Mouse (Mus musculus) left cerebral cortex, postnatal 25 days (tissue): ENCODE measurements around the gene Rilp. TPM values are rescaled to one million over a fixed set of nuclear protein-coding genes. Genes with fewer than 3 reads are reported as not detected.

Experiments used
- DNase-seq, 2 experiments: peaks; one replicate each; pipeline ENCODE4 v3.0.0; 2022; ENCODE audit warnings: low spot score in 2 of 2, mixed read lengths in 1 of 2
- intact Hi-C: fragments of 180-260 bp; cut with DNase I; formaldehyde crosslinking; loops from one replicate; pipeline ENCODE4 v1.15.1; 2025
- total RNA-seq, 2 experiments: library from RNA; stranded (reverse); gene quantifications; 2 replicates each; pipeline ENCODE4 v1.2.3; 2021

The Rilp gene
- total RNA-seq, 2 experiments from 2014 or later, result 2.0 to 2.7 TPM

- DNase-seq, result peak in 1 of 2 experiments; percentile 34
- intact Hi-C loops, result loop anchor here (1.0 kb wide), 1 partner anchor 42 kb away; no protein-coding TSS in a partner anchor
Observed at GRCm38 (mm10) chr11:75530845-75531373, 21.0 kb downstream of the Rilp start.

- peak; percentile 97 to 99 for DNase-seq
- intact Hi-C loops, result no loop called here
Observed at GRCm38 (mm10) chr11:75531469-75532242, 21.8 kb downstream of the Rilp start, which contains the start of gene Slc43a2. Slc43a2 (plus strand) TSS chr11:75531694.

DNA sequence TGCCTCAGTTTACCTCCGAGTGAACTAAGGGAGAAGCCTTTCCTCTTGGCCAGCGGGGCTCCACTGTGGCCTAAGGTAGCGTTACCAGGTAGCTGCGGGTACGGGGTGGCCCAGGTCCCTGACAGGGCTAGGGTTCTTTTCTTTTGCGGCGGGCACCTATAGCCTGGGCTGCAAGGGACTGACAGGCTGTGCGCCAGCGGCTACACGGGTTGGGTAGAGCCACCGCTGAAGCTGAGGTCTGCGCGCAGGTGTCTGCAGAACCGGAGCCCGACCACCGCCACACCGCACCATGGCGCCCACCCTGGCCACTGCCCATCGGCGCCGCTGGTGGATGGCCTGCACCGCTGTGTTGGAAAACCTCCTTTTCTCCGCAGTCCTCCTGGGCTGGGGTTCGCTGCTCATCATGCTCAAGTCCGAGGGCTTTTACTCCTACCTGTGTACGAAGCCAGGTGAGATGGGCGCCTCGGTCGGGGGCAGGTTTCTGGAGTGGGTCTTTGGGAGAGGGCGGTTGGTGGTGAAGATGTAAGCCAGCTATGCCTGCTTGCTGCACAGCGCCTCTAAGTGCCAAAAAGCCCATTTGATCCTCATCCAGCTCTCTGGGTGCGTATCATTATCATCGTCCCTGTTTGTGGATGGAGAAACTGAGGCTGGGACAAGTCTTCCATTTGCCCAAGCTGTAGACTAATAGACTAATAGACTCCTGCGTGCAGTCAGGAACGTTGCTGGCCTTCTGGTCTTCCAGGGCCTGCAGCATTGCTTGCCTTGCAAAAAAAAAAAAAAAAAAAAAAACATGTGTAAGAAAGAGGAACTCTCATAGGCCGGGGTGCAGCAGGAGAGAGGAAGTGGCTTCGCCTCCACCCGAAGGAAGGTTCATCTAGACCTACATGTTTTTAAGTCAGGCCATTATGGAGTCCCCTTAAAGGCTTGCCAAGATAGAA, 22.7 kb downstream of the Rilp start:
- intact Hi-C loops, result no loop called here
- DNase-seq, result peak; percentile 54 to 65

DNA sequence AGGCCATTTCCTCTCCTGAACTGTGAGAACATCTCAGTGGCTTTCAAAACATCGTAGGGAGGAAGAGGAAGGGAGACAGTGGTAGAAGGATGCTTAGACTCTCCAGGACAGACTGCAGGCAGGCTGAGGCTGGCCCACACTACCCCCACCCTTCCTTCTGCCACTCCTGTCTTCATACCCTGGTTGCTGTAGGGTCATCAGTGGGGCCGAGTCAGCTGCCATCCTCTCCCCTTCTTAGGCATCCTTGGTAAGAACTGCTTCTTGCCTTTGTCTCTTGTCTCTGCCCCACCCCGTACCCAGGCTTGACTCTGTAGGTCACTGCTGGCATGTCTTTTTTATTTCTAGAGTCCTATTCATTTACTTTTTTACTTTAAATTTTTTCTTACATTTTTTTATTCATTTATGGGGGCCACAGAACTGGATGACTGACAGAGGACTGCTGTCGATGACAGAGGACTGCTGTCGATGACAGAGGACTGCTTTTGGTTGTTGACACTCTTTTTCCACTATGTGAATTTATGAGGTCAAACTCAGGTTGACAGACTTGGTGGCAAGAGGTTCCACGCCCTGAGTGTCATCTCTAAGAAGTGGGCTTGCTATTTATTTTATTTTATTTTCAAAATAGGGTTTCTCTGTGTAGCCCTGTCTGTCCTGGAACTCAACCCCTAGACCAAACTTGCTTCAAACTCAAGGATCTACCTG, 23.6 kb downstream of the Rilp start:
- intact Hi-C loops, result no loop called here
- no peak for DNase-seq

- no peak for DNase-seq
- intact Hi-C loops, result no loop called here
Observed at GRCm38 (mm10) chr11:75534286-75535033, 24.6 kb downstream of the Rilp start.

GRCm38 (mm10) chr11:75535106-75535795, 25.4 kb downstream of the Rilp start:
- no peak for DNase-seq
- intact Hi-C loops, result no loop called here

GRCm38 (mm10) chr11:75536255-75537024, 26.5 kb downstream of the Rilp start:
- no peak for DNase-seq
- intact Hi-C loops, result no loop called here

DNA sequence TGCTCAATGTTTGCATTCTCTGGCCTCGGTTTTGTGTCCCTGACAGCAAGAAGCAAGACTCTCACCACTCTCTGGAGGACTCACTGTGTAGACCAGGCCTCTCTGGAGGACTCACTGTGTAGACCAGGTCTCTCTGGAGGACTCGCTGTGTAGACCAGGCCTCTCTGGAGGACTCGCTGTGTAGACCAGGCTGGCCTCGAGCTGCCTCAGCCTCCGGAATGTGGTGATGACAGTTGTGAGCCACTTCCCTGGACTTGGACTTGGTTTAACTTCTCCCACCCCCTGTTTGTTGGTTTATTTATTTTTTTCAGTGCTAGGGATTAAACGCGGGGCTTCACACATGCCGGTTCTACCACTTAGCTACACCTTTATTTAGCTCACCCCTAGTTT, 27.1 kb downstream of the Rilp start:
- intact Hi-C loops, result no loop called here
- no peak for DNase-seq

- no peak for DNase-seq
Observed at GRCm38 (mm10) chr11:75537491-75538183, 27.7 kb downstream of the Rilp start.

GRCm38 (mm10) chr11:75538184-75538969, 28.5 kb downstream of the Rilp start:
- intact Hi-C loops, result no loop called here
- no peak for DNase-seq

More at GRCm38 (mm10) chr11:75537491-75538183, 27.7 kb downstream of the Rilp start:
- intact Hi-C loops, result no loop called here

GRCm38 (mm10) chr11:75538970-75539299, 29.0 kb downstream of the Rilp start:
- DNase-seq, result no peak
- intact Hi-C loops, result no loop called here

DNA sequence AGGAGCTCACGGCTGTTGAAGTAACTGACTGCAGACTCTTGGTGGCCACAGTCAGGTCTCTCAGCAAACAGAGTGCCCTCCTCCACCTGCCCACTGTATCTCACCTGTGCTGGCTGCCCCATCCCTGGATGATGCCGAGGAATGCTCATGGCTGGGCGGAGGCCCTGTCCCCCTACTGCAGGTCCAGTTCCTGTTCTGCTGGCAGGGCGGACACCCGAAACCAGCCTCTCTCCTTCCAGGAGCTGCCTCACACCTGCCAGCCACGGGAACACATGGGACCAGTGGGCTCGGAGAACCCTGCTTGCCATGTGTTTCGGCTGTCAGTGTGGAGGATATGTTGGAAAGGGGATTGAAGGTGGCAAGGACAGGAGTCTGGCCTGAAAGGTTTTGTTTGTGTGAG, 30.3 kb downstream of the Rilp start:
- intact Hi-C loops, result no loop called here
- DNase-seq, result no peak

DNA sequence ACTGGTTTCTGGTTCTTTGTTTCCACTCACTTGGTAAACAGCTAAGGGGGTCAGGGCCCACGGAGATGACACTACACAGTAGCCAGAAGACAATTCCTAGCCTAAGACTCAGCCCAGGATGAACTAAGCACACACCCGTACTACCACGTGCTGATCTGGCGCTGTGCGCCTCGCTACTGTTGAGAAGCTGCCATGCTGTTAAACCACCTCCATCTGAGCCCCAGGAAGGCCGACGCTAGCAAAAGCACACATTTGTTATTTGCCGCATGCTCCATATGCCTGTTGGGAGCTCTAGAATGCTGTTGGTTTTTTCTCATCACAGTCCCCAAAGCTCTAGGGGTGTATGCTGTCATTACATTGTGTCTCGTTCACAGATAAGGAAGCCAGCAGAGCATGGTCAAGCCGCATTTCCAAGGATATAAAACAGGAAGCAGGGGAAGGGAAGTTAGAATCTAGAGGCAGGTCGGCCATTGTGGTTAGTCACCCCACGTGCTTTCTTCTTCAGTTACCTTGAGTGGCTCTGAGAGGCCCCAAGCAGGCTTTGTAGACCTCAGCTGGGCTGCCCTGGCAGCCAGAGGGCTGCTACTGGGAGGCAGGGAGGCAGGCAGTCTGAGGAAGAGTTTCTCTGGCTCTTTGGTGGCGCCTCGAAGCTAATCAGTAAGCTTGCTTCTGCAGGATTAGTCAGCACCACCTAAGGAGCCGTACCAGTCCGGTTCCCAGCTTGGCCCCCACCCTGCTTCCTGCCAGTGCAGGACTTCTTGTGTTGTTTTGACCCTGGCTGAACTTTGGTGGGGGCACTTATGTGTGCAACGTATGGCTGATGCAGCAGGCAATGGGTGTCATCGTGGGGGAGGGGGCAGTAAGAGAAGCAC, 31.1 kb downstream of the Rilp start:
- intact Hi-C loops, result no loop called here

DNA sequence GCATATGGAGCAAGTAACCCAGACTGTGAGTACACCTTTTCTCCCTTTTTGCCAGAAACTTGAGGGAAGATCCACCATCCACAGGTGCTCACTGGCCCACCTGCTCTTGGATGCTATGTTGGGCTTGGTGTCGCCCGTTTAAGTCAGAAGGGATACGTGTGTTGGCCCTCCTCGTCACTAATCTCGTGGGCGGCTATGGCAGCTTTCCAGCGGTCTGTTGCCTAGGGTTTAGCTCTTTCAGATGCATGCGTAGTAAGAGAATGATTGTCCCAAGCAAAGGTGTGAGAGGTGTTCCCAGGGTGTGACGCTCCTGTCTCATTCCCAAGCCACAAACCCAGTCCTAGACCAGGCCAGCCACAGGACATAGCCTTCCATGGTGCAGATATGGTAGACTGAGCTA, 34.8 kb downstream of the Rilp start:
- intact Hi-C loops, result no loop called here
- no peak for DNase-seq

More for the DNA sequence above, 31.1 kb downstream of the Rilp start:
- DNase-seq, result peak in 1 of 2 experiments; percentile 64

DNA sequence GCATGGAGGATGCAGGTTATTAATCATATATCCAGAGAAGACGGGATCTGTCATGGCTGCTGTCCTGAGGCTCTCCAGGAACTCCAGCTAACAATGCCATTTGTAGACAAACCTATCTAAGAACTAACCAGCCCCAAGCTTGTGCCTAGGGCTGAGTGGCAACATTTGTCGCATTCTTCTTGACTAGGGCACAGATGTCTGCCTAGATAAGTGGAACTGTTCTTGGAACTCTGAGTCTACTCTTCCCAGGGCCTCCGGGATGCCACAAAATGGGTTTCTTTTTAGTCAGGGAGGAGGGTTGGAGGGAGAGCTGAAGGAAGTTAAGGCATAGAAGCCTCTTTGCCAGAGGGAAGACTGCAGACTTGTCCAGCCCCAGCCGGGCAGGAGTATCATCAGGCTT, 36.2 kb downstream of the Rilp start:
- no peak for DNase-seq
- intact Hi-C loops, result no loop called here
